Mouse (Mus musculus) CD8-positive naive resting alpha-beta T cell, adult 2 months (primary cell): ENCODE data around the gene Tmem132d.
"Not testable (repeated sequence)": the region's sequence is repeated elsewhere in the genome, so short reads cannot be mapped to it uniquely, and the experiment has no call there.

Experiments used
- DNase-seq, 2 experiments: peaks; one replicate each; pipeline ENCODE4 v3.0.0; 2022; ENCODE audit warnings: low read depth in 2 of 2, low spot score in 2 of 2

The Tmem132d gene

DNA sequence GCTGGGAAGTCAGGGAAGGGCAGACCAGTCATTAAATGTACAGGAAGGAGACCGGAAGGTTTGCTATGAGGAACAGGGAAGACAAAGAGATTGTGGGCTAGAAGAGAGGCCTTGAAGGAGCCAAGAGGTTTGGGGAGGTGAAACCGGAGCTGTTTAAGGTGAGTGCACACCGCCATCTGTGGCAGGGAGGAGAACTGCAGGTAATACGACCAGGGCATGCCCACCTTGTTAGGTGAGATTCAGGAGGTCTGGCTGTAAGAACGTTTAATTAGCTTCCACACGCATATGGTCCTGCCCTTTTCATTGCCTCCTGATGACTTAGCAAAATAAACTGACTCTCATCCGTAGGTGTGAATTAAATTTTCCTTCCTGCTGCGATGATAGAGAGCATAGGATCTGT, 485.6 kb downstream of the Tmem132d start:
- DNase-seq: no peak

DNA sequence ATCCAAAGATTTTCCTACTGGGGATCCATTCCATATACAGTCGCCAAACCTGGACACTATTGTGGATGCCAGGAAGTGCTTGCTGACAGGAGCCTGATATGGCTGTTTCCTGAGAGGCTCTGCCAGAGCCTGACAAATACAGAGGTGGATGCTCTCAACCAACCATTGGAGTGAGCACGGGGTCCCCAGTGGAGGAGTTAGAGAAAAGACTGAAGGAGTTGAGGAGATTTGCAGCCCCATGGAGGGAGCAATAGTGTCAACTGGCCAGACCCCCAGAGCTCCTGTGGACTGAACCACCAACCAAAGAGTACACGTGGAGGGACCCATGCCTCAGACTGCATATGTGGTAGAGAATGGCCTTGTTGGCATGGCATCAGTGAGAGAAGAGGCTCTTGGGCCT, 490.7 kb downstream of the Tmem132d start:
- DNase-seq: not testable (repeated sequence)

- no peak for DNase-seq
Observed at GRCm38 (mm10) chr5:127937914-127938313, 495.0 kb downstream of the Tmem132d start.

DNA sequence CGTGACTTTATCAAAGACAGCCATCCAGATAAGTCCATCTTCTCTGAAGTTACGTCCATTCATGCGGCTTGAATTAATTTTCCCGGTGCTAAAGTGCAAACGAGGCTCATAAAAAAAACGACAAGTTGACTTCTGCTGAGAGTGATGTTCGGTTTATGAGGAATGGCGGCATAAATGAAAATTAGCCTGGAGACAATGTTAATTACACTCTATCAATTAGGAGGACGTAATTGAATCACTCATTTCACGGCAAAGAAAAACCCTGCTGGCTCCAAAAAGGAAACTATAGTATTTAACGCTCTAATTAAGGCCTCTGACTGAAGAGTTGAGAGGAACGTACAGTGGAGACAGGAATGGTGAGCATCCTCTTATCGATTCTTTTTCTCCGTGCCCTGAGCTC, 503.2 kb downstream of the Tmem132d start:
- DNase-seq: no peak

GRCm38 (mm10) chr5:127926686-127927085, 506.2 kb downstream of the Tmem132d start:
- no peak for DNase-seq

- no peak for DNase-seq
Observed at GRCm38 (mm10) chr5:127924106-127924505, 508.8 kb downstream of the Tmem132d start.

GRCm38 (mm10) chr5:127919171-127919570, 513.7 kb downstream of the Tmem132d start:
- DNase-seq: no peak

DNA sequence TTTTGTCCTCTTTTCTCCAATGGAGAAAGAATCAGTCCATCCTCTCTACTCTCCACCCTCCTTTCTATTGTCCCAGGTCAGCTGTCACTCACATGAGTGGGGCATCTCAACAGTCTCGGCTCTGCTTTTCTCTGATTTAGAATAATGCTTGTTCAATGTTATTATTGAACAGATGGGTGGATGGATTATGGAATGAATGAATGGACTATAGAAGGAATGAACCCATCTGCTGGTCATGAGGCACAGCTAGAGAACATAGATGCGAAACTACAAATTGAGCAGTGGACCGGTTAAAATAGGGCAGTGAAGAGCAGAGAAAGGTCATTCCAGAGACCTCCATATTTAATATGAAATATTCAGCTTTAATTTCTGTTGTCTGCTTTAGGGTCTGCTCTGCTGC, 514.5 kb downstream of the Tmem132d start:
- DNase-seq: no peak

DNA sequence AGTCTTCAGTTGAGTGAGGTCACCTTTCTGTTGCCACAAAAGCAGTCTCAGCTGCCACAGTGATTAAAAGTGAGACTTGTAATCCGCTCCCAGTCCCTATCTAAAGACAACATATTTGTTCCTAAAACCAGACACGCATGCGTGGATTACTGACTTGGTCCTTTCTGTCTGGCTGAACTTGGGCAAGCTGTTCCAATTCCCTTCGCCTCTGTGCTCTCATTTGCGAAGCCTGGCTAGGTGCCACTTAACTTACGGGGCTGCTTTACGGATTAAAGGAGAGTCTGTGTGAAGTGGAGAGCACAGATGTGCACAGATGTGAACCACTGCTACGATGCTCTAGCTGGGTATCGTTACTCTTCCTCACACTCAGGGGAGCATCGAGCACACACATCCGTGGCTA, 518.7 kb downstream of the Tmem132d start:
- DNase-seq: no peak

GRCm38 (mm10) chr5:127911603-127912002, 521.3 kb downstream of the Tmem132d start:
- no peak for DNase-seq

DNA sequence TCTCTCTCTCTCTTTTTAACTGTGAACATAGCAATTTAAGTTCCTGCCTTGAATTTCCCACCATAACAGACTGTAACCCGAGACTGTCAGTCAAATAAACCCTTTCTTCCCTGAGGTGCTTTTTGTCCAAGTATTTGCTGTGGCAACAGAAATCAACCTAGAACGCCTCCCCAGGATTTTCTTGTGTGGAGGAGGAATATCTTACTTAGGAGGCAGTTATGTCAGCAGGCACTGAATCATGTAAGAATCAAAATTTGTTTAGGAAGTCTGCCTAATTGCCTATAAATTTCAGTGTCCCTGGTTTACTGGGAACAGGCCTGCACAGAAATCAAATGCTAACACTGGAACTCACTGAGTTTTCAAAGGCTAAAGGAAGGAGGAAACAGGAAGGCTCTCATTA, 522.5 kb downstream of the Tmem132d start:
- no peak for DNase-seq

- DNase-seq: no peak
Observed at GRCm38 (mm10) chr5:127895176-127895575, 537.7 kb downstream of the Tmem132d start.

GRCm38 (mm10) chr5:127885566-127886505, 547.0 kb downstream of the Tmem132d start:
- DNase-seq: no peak

DNA sequence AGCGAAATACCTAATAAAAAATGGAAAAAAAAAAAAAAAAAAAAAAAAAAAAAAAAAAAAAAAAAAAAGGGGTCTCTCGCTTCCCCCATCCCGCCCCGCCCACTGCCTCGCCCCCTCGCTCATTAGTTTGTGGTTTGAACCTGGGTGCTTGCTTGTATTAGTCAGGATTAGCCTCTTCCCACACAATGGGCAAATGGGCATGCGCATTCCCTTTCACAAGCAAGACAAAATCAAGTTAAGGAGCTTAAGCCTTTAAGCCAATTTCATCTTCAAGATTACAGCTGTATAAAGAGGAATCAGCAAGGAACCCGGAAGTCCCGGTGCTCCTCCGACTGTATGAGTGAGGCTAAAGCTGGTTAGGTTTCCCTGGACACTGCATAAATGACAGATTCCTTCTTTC, 549.9 kb downstream of the Tmem132d start:
- DNase-seq: no peak

DNA sequence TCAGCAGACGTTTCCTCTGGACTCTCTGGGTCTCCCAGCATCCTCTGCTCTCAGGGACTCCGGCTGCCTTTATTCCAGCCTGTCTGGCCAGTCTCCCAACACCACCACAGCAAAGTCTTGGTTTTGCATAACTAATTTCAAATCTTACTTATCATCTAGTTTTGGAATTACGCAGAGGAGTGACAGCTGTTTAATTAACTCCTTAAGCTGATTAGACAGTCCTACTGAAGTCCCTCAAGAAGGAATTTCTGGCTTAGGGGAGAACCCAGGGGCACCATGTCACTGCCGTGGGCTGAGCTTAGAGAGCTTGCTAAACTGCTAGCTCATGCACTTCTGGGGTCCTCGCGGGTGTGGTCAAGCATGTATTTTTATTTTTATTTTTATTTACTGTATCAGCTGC, 558.4 kb downstream of the Tmem132d start:
- DNase-seq: no peak

DNA sequence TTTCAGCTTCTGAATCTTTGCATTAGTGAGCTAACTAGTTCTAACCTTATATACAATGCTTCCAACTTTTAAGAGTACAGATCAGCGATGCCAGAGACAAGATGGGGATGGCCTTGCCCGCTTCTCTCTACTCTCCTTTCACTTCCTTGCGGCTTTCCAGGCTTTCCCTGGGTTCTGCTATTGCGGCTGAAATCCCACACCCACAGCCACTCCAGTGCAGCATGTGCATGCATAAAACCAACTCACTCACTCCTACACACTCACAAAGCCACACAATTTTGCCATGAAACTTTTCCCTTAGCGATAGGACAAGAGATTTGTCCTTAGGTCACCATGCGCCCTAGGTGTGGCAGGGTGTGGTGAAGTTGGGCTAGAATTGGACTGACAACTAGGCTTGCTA, 567.7 kb downstream of the Tmem132d start:
- no peak for DNase-seq

GRCm38 (mm10) chr5:127859719-127860118, 573.2 kb downstream of the Tmem132d start:
- DNase-seq: no peak

DNA sequence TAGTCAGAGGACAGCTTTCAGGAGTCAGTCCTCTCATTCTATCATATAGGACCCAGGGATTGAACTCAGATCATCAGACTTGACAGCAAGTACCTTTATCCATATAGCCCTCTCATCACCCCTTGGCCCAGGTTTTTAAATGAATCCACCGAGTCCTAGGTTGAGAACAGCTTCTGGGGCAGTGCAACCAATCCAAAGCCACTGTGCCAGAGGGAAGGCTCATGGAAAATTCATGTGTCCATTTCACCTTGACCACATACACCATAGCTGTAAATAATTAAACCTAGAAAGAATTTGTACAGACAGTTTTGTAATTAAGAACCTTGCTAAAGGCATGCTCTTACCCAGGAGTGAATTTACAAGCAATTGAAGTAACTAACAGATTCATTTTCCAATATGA, 580.6 kb downstream of the Tmem132d start:
- DNase-seq: no peak

- no peak for DNase-seq
Observed at GRCm38 (mm10) chr5:127831791-127832190, 601.1 kb downstream of the Tmem132d start.

DNA sequence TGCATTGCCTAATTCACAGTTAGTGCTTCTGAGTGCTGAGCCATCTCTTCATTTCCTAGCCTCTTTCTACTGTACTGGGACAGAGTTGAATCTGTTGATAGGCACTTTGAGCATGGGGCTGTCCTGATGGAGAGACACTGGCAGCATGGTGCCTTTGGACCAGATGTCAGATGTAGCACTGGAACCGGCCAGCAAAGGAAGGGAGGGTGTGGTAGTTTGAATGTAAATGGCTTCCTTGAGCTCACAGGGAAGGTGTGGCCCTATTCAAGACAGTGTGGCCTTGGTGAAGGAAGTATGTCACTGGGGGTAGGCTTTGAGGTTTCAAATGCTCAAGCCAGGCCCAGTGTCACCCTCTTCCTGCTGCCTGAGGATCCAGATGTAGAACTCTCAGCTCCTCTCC, 602.0 kb downstream of the Tmem132d start:
- no peak for DNase-seq

DNA sequence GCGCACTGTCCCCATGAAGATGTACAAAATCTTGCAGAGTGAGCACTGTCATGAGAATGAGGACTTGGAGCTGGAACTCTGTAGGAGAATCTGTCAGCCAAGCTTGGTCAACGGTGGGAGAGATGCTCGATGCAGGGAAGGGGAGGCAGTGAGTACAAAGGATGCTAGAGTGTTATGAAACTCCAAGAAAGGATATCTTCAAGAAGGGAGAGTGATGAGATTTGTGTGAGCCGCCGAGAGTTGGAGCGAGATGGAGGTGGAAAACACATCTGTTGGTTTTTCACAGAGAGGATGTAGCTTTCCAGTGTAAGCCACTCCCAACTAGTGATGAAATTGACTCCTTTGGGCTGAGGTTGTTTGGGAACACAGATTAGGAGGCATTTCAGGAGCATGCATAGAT, 604.1 kb downstream of the Tmem132d start:
- no peak for DNase-seq

DNA sequence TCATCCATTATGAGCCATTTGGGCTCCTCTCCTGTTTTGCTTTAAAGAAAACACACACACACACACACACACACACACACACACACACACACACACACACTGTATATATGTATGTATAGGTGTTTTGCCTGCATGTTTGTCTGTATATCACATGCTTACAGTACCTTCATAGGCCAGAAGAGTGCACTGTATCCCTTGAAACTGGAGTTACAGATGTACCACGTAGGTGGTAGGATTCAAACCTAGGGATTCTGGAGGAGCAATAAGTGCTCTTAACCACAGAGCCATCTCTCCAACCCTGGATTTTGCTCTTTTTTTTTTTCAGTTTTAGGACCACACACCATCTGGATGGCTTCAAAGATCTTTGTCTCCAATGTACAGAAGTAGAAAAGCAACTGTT, 610.9 kb downstream of the Tmem132d start:
- DNase-seq: no peak

- DNase-seq: no peak
Observed at GRCm38 (mm10) chr5:127815292-127815691, 617.6 kb downstream of the Tmem132d start.
